Mouse (Mus musculus): Measurements from ENCODE around the gene Gm49486. TPM values are rescaled to one million over a fixed set of nuclear protein-coding genes. Genes with fewer than 3 reads are reported as not detected.
"Not testable (repeated sequence)": the region's sequence is repeated elsewhere in the genome, so short reads cannot be mapped to it uniquely, and the experiment has no call there.

The Gm49486 gene
- not detected for polyA plus RNA-seq (2017; shearing (Covaris generic))

DNA sequence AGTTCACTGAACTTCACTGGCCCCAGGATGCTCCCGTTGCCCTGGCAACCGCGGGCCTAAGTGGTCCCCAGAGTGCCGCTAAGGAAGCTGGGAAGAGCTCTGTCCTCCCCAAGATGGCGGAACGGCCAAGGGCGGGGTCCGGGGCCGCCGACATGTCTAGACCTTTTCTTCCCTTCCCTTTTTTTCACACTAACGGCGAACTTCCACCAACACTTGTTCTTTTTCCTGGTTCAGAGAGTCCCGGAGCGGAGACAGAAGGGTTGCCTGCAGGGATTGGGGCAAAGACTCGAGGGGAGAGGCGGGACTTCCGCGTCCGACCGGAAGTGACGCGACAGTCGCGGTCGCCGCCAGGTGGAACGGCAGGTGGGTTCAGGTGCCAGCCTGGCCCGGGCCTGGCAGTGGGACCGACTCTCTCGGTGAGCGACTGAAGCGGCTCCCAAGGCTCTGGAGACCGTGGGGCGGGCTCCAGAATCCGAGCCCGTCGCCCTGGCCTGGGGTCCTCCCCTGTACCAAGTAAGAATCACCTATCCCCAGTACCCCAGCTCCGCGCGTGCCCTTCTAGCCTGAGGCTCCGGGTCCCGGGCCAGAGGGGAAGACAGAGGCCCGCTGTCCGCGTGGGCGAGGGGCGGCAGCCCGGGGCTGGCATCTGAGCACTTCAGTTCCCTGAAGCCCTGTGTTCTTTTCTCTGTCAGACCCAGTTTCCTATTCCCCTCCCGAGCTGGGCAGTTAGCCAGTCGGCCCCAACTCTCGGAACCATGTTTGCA, at the start of gene Gm49486, which contains the start of gene Pick1:
Gene Gm49486 (plus strand): TSS at position 334 of the 764 bp plus-strand sequence.
Gene Pick1 (plus strand): TSS at position 116 of the 764 bp plus-strand sequence.
- peak; percentile 89 for ATAC-seq

DNA sequence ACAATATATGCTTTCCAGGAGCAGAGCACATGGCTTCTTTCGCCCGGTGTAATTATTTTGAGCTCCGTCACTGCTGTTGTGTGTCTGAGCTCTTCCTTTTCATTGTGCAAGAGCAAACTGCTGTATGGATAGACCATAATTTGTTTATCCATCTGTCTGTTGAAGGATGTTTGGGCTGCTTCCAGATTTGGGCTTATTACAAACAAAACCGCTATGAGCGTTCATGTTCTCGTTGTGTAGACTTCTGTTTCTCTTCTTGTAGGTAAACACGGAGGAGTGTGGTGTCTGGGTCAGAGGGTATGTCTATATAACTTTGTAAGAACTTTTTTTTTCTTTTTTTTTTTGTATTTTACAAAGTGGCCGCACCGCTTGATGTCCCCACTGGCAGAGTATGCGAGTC, 44.0 kb upstream of the Gm49486 start:
- ATAC-seq = no peak

DNA sequence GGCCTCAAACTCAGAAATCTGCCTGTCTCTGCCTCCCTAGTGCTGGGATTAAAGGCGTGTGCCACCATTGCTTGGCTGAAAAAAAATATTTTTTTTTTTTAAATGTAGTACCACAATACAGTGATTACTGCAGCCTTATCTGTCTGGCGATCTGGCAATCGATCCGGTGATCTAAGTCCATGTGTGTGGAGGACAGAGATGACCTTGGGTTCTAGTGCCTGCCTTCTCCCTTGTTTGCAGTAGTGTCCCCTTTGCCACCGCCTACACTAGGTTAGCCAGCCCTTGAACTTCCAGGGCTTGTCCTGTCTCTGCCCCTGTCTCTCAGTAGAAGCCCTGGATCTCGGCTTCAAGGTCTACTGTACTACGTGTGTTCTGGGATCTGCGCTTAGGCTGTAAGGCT, 41.4 kb upstream of the Gm49486 start:
- ATAC-seq = no peak

DNA sequence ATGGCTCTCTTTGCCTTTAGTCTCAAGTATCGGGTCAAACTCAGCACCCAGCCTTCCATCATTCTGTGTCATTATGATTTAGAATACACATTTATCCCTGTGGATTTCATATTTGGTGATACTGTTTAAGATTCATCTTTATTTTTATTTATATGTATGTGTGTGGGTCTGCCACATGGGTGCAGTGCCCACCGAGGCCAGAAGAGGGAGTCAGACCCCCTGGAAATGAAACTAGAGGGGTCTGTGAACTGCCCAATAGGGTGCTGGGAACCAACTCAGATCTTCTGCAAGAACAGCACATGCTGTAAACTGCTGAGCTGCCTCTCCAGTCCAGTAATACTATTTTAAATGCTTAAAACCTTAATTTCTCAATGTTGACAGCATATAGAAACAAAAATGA, 37.8 kb upstream of the Gm49486 start:
- no peak for ATAC-seq

DNA sequence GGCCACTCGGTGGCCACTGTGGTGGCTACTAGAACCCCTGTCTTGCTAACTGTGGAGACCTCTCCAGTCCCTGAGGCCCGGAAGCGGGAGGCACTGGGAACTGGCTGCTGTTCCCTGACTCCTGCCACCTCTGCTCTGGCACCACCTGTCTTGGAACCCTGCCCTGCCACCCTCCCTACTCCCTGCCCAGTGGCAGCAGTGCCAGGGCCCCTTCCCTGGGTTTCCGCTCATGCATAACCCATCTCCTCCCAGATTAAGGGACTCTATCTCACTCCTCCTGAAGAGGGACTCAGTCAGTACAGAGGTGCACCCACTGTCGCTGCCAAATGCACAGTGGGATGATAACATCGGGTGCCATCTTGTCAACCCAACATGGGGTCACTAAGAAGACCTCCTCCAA, 36.7 kb upstream of the Gm49486 start:
- no peak for ATAC-seq

DNA sequence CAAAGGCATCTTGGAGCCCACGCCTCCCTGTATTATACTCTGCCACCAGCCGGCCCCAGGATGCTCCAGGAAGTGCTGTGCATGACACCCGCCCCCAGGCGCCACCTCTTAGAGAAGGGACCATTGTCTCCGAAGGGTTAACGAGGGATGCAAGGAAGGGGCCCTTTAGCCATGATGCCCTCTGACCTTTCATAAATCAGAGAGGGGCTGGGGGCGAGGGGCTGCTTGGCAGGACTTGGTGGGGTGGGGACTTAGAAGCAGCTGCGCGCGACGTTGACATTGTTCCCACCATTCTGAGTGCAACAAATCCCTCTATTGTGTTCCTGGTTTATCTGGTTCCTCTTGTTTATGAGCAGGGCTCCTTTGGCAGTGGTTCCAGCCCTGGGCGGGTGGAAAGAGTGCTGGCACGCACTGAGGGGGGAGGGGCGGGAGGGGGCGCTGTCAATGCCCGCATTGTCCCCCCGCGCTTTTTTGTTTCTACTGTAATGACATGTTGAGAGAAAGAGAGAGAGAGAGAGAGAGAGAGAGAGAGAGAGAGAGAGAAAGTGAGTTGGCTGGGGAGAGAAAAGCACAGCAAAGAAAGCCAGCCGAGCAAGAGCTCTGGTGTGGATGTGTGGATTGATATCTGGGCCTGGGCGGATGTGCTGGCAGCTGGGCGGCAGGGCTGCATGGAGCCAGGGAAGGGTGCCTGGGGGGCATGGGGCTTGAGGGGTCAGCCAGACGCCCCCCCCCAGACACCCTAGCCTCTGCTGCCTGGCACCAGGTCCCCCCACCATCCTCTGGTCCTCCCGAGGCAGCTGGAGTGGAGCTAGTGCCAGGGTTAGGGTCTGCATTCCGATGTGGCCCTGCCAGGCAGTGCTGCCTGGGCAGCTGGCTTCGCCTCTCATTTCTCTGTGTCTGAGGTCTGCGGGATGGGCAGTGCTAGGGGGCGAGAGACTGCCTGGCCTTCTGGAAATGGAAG, 36.0 kb upstream of the Gm49486 start:
- ATAC-seq = no peak

DNA sequence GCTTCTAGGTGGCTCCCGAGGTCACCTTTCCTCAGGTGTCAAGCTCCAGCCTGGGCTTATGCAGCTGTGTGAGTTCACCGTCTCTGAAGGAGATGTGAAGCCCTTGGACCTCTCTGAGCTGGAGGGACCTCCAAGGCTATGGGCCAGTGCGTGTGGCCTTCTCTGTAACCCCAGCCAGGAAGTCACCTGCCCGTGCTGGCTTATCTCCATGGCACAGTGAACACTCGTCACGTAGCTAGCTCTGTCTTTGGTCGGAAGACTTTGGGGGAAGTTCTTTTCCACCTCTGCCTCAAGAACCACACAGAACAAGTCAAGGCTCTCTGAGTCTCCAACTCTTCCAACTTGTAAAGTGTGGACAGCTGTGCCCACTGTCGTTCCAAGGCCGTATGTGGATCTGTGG, 35.1 kb upstream of the Gm49486 start:
- no peak for ATAC-seq

DNA sequence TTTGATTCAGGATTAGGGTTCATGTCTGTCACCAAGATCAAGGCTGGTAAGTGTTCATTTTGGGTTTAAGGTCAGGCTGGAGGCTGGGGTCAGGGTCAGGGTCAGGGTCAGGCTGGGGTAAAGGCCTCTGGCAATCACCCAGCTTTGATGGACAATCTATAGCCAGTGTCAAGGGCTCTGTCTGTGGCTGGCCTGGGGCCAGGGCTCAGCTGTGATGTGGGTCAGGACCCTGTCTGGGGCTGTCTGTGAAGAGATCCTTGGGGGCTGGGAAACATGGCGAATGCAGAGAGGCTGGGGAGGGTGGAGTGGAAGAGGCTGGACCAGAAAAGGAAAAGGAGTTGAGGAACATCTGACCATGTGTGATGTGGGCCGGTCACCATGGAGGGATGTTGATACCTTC, 34.2 kb upstream of the Gm49486 start:
- no peak for ATAC-seq

DNA sequence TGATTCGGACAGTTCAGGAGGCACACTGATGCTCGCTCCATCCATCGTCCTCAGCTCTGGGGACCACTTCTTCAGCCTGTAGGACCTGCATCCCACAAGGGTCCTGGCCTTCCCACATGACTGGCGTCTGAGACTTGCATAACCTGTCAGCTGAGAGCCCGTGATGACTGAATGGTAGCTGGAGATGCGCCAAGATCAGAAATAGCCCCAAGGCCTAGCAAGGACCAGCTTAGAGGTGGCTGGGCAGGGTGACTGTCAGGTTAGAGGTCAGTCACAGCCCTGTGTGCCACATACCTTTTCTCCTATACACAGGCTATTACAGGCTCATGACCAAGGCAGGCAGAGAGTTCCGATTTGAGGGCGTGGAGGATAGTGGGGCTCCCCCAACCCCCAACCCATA, 33.7 kb upstream of the Gm49486 start:
- ATAC-seq = no peak

DNA sequence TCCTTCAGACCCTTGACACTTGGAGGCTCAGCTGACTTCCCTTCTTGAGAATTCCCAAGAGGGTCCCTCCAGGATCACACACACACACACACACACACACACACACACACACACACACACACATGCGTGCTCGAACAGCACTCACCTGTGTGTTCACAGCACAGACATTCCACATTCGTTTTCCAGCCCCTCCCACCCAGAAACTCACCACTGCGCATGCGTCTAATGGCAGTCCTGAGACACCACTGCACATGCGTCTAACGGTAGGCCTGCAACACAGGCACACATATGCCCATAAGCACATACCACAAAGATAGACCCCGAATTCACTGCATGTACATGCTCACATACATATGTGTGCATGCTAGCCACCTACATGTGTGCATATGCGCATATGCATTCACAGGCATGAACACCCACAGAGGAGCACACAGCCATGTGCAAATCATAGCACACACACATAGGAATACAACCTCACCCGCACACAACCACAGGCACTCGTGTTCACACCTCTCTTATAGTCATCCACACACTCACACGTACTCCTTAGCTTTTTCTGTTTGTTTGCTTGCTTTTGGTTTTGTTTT, 29.7 kb upstream of the Gm49486 start:
- ATAC-seq = no peak

DNA sequence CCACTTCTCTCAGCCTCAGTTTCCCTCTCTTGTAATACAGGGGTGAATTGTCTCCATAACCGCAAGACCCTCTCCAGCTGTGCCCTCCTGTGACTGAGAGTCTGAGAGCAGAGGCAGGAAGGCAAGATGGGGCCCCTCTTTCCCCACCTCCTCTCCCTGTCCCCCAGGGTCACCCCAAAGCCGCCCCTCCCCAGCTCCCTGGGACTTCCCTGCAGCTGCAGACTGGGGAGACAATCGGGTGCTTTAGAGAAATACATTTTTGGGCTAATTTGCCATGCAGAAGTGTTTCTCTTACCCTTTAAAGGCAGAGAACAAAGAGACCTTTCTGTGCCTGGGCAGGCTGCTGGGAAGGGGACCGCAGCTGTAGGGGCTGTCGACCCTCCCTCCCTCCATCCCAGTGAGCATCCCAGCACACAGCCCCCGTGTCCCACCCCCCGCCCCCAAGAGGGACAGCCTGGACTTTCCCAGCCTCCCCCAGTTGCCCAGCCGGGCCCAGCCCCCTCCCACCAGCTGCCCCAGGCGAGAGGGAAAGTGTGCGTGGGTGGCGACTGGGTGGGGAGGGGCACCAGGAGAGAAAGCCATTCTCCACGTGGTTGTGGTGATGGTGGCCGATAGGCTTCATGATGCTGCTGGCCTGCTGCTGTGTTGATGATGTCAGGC, 27.6 kb upstream of the Gm49486 start:
- no peak for ATAC-seq

DNA sequence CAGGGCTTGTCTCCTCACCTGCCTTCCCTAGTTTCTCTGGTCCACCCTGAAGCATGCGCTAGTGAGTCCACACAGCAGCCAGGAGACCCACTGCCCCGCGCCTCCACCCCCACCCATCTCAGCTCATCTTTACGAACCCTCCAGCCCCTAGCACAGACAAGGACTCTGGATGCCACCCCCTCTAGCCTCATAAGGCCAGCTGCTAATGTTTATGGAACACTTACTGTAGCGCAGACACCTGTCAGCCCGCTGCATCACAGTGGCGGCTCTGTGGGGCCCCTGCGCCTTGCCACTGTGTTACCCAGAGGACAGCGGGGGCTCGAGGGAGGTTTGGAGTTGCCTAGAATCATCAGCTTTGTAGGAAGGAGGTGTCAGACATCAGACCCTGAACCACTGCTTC, 26.6 kb upstream of the Gm49486 start:
- ATAC-seq = no peak

DNA sequence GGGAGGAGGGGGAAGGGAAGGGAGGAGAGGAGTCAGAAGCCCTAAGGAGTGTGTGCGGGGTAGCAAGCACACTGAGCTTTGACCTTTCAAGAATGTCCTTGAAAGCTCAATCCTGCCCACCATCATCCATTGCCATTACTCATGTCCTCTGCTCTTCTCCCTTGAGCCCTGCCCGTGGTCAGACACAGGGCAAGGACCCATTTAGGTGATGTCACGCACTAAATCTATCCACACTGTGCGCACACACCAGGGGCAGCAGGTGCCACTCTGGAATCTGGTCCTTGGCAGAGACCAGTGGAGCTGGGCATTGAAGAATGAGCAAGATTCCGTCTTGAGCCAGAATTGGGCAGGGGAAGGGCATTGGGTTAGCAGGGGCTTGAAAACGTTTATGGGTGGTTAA, 21.0 kb upstream of the Gm49486 start:
- no peak for ATAC-seq

DNA sequence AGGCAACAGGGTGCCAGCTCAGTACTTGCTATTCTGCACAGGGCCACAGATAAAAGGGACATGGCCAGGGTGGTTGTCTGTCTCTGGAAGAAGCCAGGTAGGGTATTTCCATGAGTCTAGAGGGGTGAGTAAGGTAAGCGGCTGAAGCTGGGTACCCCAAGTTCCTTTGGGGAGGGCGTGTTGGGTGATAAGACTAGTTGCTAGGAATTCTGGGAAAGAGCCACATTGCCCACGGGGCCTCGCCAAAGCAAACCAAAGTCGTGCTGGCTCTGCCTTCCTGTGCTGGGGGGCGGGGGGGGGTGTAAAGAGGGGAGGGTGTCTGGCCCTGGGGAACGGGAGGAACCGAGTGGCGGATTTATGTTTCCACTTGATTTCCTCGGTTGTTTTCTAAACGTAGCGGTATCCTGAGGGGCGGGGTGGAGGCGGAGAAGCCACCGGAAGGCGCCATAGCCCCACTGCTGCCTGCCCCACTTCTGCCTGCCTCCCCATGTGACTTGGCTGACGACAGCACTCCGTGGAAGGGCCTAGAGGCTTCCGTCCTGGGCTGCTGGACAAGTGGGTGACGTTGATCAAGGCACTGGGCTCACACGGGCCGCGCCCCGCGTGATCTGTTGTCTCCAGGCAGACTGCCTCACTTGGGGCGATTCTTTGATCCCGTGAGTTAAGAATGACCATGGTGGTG, 20.3 kb upstream of the Gm49486 start:
- ATAC-seq = peak; percentile 95

DNA sequence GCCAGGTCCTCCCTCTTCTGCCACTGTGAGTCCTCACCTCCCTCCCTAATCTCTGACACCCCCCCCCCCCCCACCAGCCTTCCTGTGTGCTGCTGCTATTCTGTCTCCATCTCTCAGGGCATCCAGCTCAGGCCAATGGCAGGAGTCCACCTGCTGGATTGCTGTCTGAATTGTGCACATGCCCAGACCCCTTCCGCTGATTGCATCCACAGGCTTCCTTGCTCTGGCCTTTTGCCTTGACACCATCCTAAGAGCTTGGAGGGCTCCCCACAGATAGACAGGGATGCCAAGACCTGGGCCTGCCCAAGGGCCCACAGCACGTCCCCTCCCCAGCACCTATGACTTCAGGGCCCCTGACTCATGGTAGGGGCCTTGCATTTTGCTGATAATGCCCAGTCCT, 18.8 kb upstream of the Gm49486 start:
- no peak for ATAC-seq

DNA sequence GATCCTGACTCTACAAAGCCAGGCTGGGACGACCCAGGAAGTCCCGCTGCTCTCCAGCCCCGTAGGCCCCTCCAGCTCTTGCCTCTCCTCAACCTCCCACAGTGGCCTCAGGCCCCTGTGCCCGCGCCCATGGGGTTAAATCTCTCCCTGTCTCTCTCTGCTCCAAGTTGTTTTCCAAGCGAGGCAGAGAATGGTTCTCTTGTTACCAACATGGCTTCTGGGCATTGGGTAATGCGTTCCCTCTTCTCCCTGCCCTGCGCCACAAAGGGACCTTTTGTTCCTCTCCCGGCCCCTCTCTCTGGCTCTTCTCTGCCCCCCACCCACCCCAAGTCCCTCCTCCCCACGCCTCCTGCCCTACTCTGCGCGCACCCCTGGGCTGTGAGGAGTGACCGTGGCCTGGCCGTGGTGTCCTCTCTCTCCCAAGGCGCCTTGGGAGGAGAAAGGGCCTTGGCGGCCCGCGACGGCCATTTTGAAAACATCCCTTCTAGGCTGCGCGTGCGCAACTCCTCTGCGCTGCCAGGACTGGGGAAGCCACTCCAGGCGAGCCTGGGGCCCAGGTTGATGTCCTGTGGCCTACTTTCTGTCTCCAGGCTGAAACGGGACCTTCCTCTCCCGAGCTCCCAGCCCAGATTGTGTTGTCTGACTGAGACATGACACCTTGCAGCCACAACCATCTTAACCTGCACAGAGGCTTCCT, 16.3 kb upstream of the Gm49486 start:
- no peak for ATAC-seq

DNA sequence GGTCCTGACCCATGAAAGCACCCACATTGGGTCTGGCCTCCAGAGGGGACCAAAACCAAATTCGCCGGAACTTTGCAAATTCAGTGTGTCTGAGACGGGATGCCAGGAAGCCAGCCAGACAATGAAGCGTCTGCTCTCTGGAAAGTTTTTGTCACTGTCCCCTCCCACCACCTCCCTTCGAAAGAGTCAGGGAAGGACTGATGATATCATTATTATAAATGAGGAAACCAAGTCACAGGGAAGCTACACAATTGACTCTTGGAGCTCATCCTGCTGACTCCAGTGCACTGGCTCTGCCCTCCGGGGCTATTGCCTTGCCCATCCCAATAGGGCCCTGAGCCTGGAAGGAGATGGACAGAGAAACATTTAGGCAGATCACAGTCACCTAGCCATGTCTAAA, 15.6 kb upstream of the Gm49486 start:
- no peak for ATAC-seq

DNA sequence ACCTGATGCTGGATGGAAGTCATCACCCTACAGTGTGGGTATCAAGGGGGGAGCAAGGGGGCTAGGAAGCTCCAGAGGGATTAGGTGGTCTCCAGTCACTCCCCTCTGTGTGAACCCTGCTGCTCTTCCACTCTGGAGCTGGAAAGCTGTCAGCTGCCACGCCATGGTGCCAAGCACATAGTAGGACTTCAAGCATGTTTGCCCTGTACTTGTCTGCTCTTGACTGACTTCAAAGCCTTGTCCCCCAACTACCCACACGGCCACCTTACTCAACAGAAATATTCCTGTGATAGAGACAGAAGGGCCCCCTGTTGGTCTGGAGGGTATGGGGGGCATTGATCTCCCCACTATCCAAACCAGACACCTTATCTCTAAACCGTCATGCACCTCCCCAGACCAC, 13.0 kb upstream of the Gm49486 start:
- no peak for ATAC-seq

DNA sequence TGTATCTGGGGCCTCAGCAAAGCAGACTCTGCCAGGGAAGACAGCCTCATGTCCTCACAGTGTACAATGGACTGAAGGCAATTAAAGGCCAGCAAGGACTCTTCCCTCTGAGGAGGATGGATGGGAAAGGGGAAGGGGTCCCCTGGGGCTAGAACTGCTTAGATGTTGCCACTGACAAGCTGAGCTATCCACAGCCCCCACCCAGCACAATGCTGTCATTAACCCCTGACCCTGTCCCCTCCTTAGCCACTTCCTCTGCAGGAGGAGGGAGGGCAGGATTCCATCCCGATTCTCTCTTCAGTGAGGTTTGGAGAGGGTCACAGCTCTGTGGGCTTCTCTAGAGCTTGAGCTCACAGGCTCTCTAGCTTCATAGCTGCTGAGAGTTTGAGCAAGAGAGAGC, 9.6 kb upstream of the Gm49486 start:
- ATAC-seq = no peak

DNA sequence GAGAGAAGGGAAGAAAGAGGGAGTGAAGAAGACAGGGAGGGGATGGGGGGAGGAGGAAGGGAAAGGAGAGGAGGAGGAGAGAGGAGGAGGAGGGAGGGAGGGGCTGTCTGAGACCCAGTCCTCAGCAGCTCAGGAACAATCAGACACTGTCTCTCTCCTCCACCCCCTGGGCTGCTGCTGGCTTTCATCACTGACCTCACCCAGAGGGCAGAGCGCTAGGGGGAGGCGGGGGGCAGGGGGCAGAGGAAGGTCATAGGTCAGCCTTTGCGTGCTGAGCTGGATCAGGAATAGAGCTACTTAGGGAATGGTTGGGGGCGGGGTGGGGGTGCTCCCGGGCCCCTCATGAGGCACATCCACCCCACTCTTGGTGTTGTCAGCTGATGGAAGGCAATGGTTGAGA, 5.5 kb upstream of the Gm49486 start:
- ATAC-seq = no peak

DNA sequence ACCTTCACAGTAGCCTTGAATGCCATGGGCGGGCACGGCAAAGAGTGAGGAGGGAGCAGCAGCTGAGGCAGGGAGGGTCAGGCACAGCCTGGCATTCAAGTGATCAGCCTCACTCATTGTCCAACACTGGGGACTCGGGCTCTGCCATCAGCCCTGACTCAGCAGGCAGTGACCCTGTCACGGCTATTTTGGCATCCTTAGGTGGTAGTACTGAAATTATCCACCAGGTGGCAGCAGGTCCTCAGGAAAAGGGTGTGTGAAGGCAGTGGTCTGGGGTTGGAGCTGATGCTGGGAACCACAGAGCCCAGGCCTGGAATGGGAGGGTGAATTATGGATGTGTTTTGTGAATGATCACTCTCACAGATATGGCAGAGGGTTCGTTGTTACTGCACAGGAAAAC, 4.5 kb upstream of the Gm49486 start:
- peak; percentile 51 for ATAC-seq

DNA sequence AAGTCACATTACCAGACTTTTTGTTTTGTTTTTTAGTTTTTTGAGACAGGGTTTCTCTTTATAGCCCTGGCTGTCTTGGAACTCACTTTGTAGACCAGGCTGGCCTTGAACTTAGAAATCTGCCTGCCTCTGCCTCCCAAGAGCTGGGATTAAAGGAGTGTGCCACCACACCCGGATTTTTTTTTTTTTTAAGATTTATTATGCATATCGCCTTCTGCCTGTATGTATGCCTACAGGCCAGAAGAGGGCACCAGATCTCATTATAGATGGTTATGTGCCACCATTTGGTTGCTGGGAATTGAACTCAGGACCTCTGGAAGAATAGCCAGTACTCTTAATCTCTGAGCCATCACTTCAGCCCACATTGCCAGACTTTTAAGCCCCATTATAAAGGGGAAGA, 3.4 kb upstream of the Gm49486 start:
- ATAC-seq = not testable (repeated sequence)

Measured in inflammation-experienced regulatory T-cells, adult 6 months (primary cell).